Mouse (Mus musculus) lung, embryonic 16.5 days (tissue): ENCODE data around the gene Sertad3. TPM values are rescaled to one million over a fixed set of nuclear protein-coding genes. Genes with fewer than 3 reads are reported as not detected.
"Not testable (repeated sequence)": the region's sequence is repeated elsewhere in the genome, so short reads cannot be mapped to it uniquely, and the experiment has no call there.

ENCODE experiments used
- ATAC-seq: fragments of 200-750 bp; cut with Nextera tagmentation; 2 replicates; pipeline ENCODE4 v1.8.0; 2017; ENCODE audit warnings: low read depth, mild to moderate bottlenecking, moderate library complexity
- H3K27ac ChIP-seq: fragments of 300-500 bp; sonication (generic); 2 replicates; pipeline ENCODE4 v1.5.1; 2014; ENCODE audit warnings: mild to moderate bottlenecking, control low read depth, low read length
- H3K27me3 ChIP-seq: fragments of 300-500 bp; sonication (generic); 2 replicates; pipeline ENCODE4 v1.6.1; 2014; ENCODE audit warnings: low read depth, low read length, mixed read lengths; ENCODE audit not compliant: control insufficient read depth, insufficient read depth
- H3K36me3 ChIP-seq: fragments of 300-500 bp; sonication (generic); 2 replicates; pipeline ENCODE4 v1.6.1; 2014; ENCODE audit warnings: low read length; ENCODE audit not compliant: control insufficient read depth, insufficient read depth
- H3K4me1 ChIP-seq: fragments of 300-500 bp; sonication (generic); replicated peaks from 2 replicates; pipeline ENCODE4 v1.6.1; 2014; ENCODE audit warnings: low read length, mixed read lengths; ENCODE audit not compliant: control insufficient read depth, insufficient read depth
- H3K4me2 ChIP-seq: fragments of 300-500 bp; sonication (generic); 2 replicates; pipeline ENCODE4 v1.6.1; 2014; ENCODE audit warnings: low read depth, low read length, control low read depth
- H3K4me3 ChIP-seq: fragments of 300-500 bp; sonication (generic); 2 replicates; pipeline ENCODE4 v1.5.1; 2014; ENCODE audit warnings: mild to moderate bottlenecking, low read length, control low read depth
- H3K9ac ChIP-seq: fragments of 300-500 bp; sonication (generic); 2 replicates; pipeline ENCODE4 v1.6.1; 2014; ENCODE audit warnings: low read length, control low read depth
- H3K9me3 ChIP-seq: fragments of 300-500 bp; sonication (generic); 2 replicates; pipeline ENCODE4 v1.6.1; 2016; ENCODE audit warnings: low read length; ENCODE audit not compliant: control insufficient read depth
- WGBS: fragments of 180-500 bp; shearing (Covaris S2); extraction: QIAGEN DNeasy Blood & Tissue Kit; methylation state at CpG from one replicate; pipeline ENCODE4 v1.1.7; 2014; 5-methylcytosine and 5-hydroxymethylcytosine counted together
- polyA plus RNA-seq: library from polyadenylated mRNA; unstranded; fragments of >200 nt; fragmentation: Nextera tagmentation; extraction: Ambion mirVana; gene quantifications from 2 replicates; pipeline ENCODE4 v1.2.1, GENCODE M21; 2015

Gene Sertad3
- polyA plus RNA-seq, 1 experiment from 2014 or later: 28.4 TPM

DNA sequence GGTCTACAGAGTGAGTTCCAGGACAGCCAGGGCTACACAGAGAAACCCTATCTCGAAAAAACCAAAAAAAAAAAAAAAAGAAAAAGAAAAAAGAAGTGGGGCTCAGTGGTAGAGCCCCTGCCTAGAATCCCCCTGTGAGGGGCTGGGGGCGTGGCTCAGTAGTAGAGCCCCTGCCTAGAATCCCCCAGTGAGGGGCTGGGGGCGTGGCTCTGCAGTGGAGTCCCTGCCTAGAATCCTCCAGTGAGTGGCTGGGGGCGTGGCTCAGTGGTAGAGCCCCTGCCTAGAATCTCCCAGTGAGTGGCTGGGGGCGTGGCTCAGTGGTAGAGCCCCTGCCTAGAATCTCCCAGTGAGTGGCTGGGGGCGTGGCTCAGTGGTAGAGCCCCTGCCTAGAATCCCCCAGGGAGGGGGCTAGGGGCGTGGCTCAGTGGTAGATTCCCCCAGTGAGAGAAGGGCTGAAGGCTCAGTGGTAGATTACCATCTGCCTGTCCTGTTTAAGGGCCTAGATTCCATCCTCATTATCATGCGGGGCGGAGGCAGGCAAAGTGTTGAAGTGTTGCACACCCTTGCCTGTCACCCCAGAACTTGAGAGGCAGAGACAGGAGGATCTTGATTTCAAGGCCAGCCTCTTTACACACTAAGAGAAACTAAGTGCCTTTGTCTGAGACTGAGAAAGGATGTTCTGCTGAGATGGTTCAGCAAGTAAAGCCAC lies 21.2 kb downstream of the Sertad3 start:
- not testable (repeated sequence) for H3K9me3 ChIP-seq, H3K27ac ChIP-seq, H3K9ac ChIP-seq, H3K4me2 ChIP-seq, H3K4me3 ChIP-seq, ATAC-seq, H3K27me3 ChIP-seq, H3K36me3 ChIP-seq
- peaks cover 19% of the 10 kb centered on the region for H3K4me1 ChIP-seq
- WGBS: 86% methylated on average over 9 of the region's 9 CpGs

GRCm38 (mm10) chr7:27499036-27499435 lies 25.5 kb downstream of the Sertad3 start, which contains the start of gene Prx:
Prx (plus strand) TSS chr7:27499324.
- H3K4me2 ChIP-seq: no peak within 1 kb of the TSS
- peaks cover 2% of the 10 kb centered on the region; the same call in 1 of the 2 replicates for H3K4me1 ChIP-seq
- 43% methylated on average over 3 of the region's 3 CpGs for WGBS
- no peak within 1 kb of the TSS for H3K27ac ChIP-seq
- ATAC-seq: no peak
- no peak within 1 kb of the TSS for H3K9ac ChIP-seq
- H3K27me3 ChIP-seq: no peaks in the 10 kb centered on the region
- H3K36me3 ChIP-seq: no peaks in the 10 kb centered on the region
- no peaks in the 10 kb centered on the region for H3K9me3 ChIP-seq
- H3K4me3 ChIP-seq: no peak within 1 kb of the TSS

DNA sequence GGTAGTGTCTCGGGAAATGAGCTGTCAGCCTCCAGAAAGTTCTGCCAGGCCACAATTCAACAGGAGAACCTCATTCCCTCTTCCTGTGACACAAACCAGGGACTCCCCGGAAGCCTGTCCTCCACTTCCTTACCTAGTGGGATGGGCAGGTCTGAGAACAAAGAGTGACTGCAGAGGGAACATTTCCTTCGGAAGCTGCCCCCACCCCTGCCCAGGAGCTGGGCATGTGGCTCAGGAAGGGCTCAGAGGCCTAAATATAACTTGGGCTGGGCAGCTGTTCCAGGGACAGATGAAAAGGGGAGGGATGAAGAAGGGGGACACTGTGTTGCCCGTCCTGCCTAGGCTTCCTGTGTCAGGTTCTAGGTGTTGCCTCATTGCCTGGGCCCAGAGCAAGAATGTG lies 28.1 kb downstream of the Sertad3 start:
- Histone ChIP-seq H3K9ac (no peak overlapping the region), H3K4me1 (peaks cover 5% of the 10 kb centered on the region), H3K36me3 (no peaks in the 10 kb centered on the region), H3K4me2 (no peak overlapping the region), H3K27me3 (no peaks in the 10 kb centered on the region), H3K27ac (peak overlapping the region; percentile 67), H3K9me3 (no peaks in the 10 kb centered on the region), H3K4me3 (no peak overlapping the region)
- WGBS: 40% methylated on average over 4 of the region's 4 CpGs
- peak; percentile 55; the same call in 1 of the 2 replicates for ATAC-seq

DNA sequence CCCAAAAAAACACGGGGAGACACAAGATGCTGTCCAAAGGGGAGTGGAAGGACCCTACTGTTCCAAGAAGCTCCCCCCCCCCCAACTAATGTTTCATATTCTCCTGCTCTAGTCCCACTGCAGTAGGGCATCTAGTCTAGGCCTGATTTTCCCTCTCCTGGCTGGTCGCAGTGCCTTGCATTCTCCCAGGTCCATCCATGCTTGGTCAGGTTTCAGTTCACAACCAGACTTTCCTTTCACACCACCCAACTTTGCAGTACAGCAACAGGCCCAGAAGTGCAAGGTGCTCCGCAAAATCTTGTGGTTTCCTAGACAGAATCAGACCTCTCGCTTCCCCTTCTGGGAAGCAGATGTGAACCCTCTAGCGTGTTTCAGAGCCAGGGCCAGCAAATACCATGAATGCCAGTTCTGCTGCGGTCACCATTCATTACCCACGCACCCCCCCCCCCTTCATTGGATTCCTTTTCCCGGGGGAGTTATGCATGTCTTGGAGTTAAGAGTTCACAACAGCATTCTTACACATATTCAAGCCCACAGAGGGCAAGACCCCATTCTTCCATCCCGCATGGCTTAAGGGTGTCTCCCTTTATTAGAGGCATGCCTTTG lies 33.3 kb downstream of the Sertad3 start:
- no peak for ATAC-seq
- Histone ChIP-seq H3K4me3 (peak overlapping the region; percentile 63), H3K4me2 (peak overlapping the region; percentile 70), H3K9me3 (no peaks in the 10 kb centered on the region), H3K4me1 (peaks cover 13% of the 10 kb centered on the region), H3K9ac (peak overlapping the region; percentile 85), H3K27me3 (no peaks in the 10 kb centered on the region), H3K27ac (peak overlapping the region; percentile 100), H3K36me3 (no peaks in the 10 kb centered on the region)
- WGBS: 28% methylated on average over 9 of the region's 9 CpGs

DNA sequence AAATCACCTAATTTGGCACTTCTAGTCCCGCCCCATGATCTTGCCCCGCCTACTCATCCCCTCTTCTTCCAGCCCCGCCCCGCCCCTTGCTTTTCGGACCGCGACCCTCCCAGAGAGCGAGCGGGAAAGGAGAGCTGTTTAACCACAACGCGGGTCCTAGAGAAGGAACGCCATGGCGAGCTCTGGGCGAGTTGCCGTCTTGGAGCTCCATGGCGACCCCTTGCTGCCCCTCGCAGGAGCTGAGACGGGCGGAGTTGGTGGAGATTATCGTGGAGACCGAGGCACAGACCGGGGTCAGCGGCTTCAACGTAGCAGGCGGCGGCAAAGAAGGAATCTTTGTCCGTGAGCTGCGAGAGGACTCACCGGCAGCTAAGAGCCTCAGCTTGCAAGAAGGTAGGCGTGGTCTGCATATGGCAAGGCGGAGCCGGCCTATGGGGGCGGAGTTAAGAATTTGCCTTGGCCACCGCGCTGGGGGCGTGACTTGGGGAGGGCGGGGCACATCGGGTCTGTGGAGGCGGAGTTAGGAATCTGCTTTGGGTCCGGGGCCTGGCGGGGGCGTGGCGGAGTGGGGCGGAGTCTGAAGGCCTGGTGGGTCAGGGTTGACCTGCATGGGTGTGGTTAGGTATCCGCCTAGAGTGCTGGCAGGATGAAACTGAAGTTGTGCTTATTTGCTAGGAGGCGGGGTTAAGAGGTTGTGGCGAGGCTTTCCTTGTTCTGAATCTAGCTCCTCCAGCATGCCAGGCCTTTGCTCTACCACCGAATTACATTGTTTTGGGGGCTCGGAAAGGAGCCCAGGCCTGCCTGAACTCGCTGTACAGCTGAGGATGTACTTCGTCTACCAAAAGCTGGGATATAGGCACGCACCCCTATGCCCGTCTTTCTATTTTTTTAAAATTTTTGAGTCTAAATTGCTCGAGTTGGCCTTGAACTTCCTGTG lies 34.4 kb downstream of the Sertad3 start:
- no peaks in the 10 kb centered on the region for H3K27me3 ChIP-seq
- peak; percentile 94 for ATAC-seq
- under 1% methylated on average over 54 of the region's 54 CpGs for WGBS
- H3K9ac ChIP-seq: peak overlapping the region; percentile 85
- H3K36me3 ChIP-seq: no peaks in the 10 kb centered on the region
- H3K4me1 ChIP-seq: peaks cover 13% of the 10 kb centered on the region
- H3K4me3 ChIP-seq: peak overlapping the region; percentile 63
- peak overlapping the region; percentile 70 for H3K4me2 ChIP-seq
- H3K27ac ChIP-seq: peak overlapping the region; percentile 100
- H3K9me3 ChIP-seq: no peaks in the 10 kb centered on the region

DNA sequence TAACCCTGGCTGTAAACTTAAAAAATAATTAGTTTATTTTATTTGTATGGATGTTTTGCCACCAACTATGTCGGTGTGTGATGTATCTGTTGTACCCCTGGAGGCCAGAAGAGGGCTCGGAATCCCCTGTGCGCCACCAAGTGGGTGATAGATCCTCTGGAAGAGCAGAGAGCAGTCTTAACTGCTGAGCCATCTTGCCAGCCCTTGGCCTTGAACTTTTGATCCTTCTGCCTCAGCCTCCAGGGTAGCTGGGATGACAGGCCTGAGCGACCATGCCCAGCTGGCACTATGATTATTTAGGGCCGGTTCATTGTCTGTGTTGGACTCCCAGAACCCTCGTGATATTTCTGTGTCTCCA lies 35.1 kb downstream of the Sertad3 start:
- peak; percentile 70 for ATAC-seq
- H3K4me1 ChIP-seq: peaks cover 13% of the 10 kb centered on the region
- H3K4me3 ChIP-seq: peak overlapping the region; percentile 63
- H3K27ac ChIP-seq: peak overlapping the region; percentile 100
- peak overlapping the region; percentile 70 for H3K4me2 ChIP-seq
- no peaks in the 10 kb centered on the region for H3K36me3 ChIP-seq
- peak overlapping the region; percentile 60 for H3K9ac ChIP-seq
- 13% methylated on average over 6 of the region's 6 CpGs for WGBS
- H3K27me3 ChIP-seq: no peaks in the 10 kb centered on the region
- H3K9me3 ChIP-seq: no peaks in the 10 kb centered on the region

GRCm38 (mm10) chr7:27510809-27511208 lies 37.2 kb downstream of the Sertad3 start:
- H3K4me1 ChIP-seq: peaks cover 13% of the 10 kb centered on the region
- H3K27ac ChIP-seq: no peak overlapping the region
- no peak for ATAC-seq
- H3K4me3 ChIP-seq: no peak overlapping the region
- H3K27me3 ChIP-seq: no peaks in the 10 kb centered on the region
- no peaks in the 10 kb centered on the region for H3K36me3 ChIP-seq
- no peaks in the 10 kb centered on the region for H3K9me3 ChIP-seq
- no peak overlapping the region for H3K4me2 ChIP-seq
- no peak overlapping the region for H3K9ac ChIP-seq
- 95% methylated on average over 2 of the region's 2 CpGs for WGBS

DNA sequence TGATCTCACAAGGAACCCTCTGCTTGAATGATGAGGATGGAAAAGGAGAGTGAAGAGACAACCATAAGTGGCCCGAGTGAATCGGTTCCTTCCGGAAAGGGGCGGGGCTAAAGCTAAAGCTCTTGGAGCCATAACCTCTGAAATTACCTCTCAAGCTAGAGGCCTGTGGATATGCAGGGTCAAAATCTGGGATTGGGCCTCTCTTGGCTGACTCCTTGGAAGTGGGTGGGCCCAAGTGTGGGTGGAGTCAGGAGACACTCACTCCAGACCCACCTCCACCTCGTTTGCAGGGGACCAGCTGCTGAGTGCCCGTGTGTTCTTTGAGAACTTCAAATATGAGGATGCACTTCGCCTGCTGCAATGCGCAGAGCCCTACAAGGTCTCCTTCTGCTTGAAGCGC lies 41.4 kb downstream of the Sertad3 start:
- no peaks in the 10 kb centered on the region for H3K27me3 ChIP-seq
- peaks cover 4% of the 10 kb centered on the region for H3K9me3 ChIP-seq
- no peaks in the 10 kb centered on the region for H3K4me1 ChIP-seq
- H3K4me3 ChIP-seq: no peak overlapping the region
- peaks cover 7% of the 10 kb centered on the region for H3K36me3 ChIP-seq
- WGBS: 69% methylated on average over 9 of the region's 9 CpGs
- no peak overlapping the region for H3K4me2 ChIP-seq
- H3K9ac ChIP-seq: no peak overlapping the region
- 0 out of 2 replicates have a peak, but pooled peaks have one; percentile 29 for ATAC-seq
- H3K27ac ChIP-seq: no peak overlapping the region

DNA sequence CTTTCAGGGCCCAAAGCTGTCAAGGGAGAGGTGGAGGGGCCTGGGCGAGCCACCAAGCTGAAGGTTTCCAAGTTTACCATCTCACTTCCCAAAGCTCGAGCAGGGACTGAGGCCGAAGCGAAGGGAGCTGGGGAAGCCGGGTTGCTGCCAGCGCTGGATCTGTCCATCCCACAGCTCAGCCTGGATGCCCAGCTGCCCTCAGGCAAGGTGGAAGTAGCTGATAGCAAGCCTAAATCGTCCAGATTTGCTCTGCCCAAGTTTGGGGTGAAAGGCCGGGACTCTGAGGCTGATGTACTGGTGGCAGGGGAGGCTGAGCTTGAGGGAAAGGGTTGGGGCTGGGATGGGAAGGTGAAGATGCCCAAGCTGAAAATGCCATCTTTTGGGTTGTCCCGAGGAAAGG lies 44.7 kb downstream of the Sertad3 start:
- no peak for ATAC-seq
- H3K27ac ChIP-seq: no peak overlapping the region

More for the DNA sequence above, 44.7 kb downstream of the Sertad3 start:
- Histone ChIP-seq H3K4me3 (no peak overlapping the region), H3K36me3 (peaks cover 7% of the 10 kb centered on the region), H3K9me3 (peaks cover 5% of the 10 kb centered on the region), H3K4me1 (peaks cover 3% of the 10 kb centered on the region), H3K4me2 (no peak overlapping the region), H3K9ac (no peak overlapping the region), H3K27me3 (no peaks in the 10 kb centered on the region)
- WGBS: 83% methylated on average over 9 of the region's 9 CpGs
